Mouse (Mus musculus) left cerebral cortex, postnatal 14 days (tissue): ENCODE results near the gene Gm21900. TPM values are rescaled to one million over a fixed set of nuclear protein-coding genes. Genes with fewer than 3 reads are reported as not detected.
"Not testable (repeated sequence)": the region's sequence is repeated elsewhere in the genome, so short reads cannot be mapped to it uniquely, and the experiment has no call there.

Experiments
- DNase-seq, 2 experiments: peaks; one replicate each; pipeline ENCODE4 v3.0.0; 2021 to 2022; ENCODE audit warnings: low spot score in 2 of 2, mixed read lengths in 1 of 2
- intact Hi-C: fragments of 180-260 bp; cut with DNase I; formaldehyde crosslinking; loops from one replicate; pipeline ENCODE4 v1.15.1; 2025
- long read RNA-seq, 2 experiments: library from polyadenylated mRNA; stranded (forward); transcript quantifications; one replicate each; pipeline ENCODE4 v2.0.0; 2021
- total RNA-seq, 2 experiments: library from RNA; stranded (reverse); gene quantifications; 2 replicates each; pipeline ENCODE4 v1.2.3; 2021

The Gm21900 gene
- total RNA-seq = not detected
- long read RNA-seq, experiment 1 = 0 reads
- long read RNA-seq, experiment 2 = 0 reads

DNA sequence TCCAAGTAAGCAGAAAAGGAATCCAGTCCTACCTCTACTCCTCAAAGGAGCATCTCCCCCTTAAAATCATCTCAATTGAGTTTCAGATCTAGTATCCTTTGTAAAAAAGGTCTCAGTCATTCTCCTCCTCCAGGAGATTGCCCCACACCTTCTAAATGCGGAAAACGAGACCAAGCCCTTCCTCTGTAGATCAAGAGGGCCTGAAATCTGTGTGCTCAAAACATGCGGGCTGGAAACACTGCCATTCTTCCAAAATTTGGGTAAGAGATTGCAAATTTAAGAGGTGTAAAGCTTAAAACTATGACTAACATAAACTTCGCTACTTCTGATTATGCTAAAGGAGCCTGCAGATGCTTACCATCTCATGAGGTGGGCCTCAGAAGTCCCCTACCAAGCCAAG lies at the start of gene Gm21900:
Gm21900 (plus strand) TSS at position 301 of the 400 bp plus-strand sequence.
- intact Hi-C loops, DNase-seq: not testable (repeated sequence)

DNA sequence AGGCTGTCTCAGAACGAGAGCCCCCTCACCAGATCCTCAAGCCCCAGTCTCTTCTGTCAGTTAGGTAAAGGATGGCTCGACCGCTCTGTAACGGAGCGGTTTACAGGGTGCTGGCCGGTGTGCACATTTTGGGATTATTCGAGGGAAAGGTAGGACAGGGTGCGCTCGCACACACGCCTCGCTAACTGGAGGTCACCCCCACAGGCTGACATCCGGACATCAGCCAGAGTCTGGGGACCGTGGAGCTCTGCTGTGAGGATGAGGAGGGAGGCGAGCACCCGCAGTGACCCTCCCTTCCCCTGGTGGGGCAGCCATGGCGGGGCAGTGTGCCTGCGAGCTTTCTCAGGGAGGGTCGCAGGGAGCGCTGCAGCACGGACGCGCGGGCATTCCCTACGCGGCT lies 27.4 kb downstream of the Gm21900 start:
- DNase-seq = peak in 1 of 2 experiments; percentile 0
- intact Hi-C loops = not testable (repeated sequence)

Other genes with a start within 250 kb of the Gm21900 start
- not detected for gene Gm28510, start 203.6 kb upstream of the Gm21900 start, total RNA-seq
- not detected for gene Gm20737, start 80.3 kb upstream of the Gm21900 start, total RNA-seq
- gene Gm21775, start 62.9 kb upstream of the Gm21900 start, total RNA-seq = not detected
- gene Gm20777, start 136.1 kb downstream of the Gm21900 start, total RNA-seq = not detected